Mouse (Mus musculus) heart, embryonic 13.5 days (tissue): ENCODE data around the gene Spaca4. TPM values are rescaled to one million over a fixed set of nuclear protein-coding genes. Genes with fewer than 3 reads are reported as not detected.

ENCODE experiments used
- ATAC-seq: fragments of 200-750 bp; cut with Nextera tagmentation; 2 replicates; pipeline ENCODE4 v1.8.0; 2017; ENCODE audit warnings: moderate TSS enrichment; ENCODE audit not compliant: insufficient number of reproducible peaks, low FRiP score, low TSS enrichment; ENCODE audit errors: extremely low read depth
- H3K27ac ChIP-seq: fragments of 300-500 bp; sonication (generic); replicated peaks from 2 replicates; pipeline ENCODE4 v1.5.1; 2015; ENCODE audit warnings: moderate library complexity, mild to moderate bottlenecking, inconsistent platforms
- H3K27me3 ChIP-seq: fragments of 300-500 bp; sonication (generic); replicated peaks from 2 replicates; pipeline ENCODE4 v1.6.1; 2015; ENCODE audit warnings: mild to moderate bottlenecking, inconsistent platforms
- H3K36me3 ChIP-seq: fragments of 300-500 bp; sonication (generic); 2 replicates; pipeline ENCODE4 v1.6.1; 2015; ENCODE audit warnings: mild to moderate bottlenecking, inconsistent platforms
- H3K4me1 ChIP-seq: fragments of 300-500 bp; sonication (generic); 2 replicates; pipeline ENCODE4 v1.6.1; 2015; ENCODE audit warnings: inconsistent platforms
- H3K4me2 ChIP-seq: fragments of 300-500 bp; sonication (generic); 2 replicates; pipeline ENCODE4 v1.6.1; 2015; ENCODE audit warnings: inconsistent platforms, mild to moderate bottlenecking, moderate library complexity
- H3K4me3 ChIP-seq: fragments of 300-500 bp; sonication (generic); 2 replicates; pipeline ENCODE4 v1.5.1; 2015; ENCODE audit warnings: moderate library complexity, mild to moderate bottlenecking, inconsistent platforms
- H3K9ac ChIP-seq: fragments of 300-500 bp; sonication (generic); 2 replicates; pipeline ENCODE4 v1.6.1; 2015; ENCODE audit warnings: inconsistent platforms, mild to moderate bottlenecking, moderate library complexity
- H3K9me3 ChIP-seq: fragments of 300-500 bp; sonication (generic); 2 replicates; pipeline ENCODE4 v1.6.1; 2016; ENCODE audit warnings: inconsistent platforms
- WGBS: fragments of 180-500 bp; shearing (Covaris S2); methylation state at CpG from one replicate; pipeline ENCODE4 v1.1.7; 2015; ENCODE audit warnings: mixed read lengths; 5-methylcytosine and 5-hydroxymethylcytosine counted together
- polyA plus RNA-seq: library from polyadenylated mRNA; unstranded; fragments of >200 nt; fragmentation: Nextera tagmentation; extraction: Ambion mirVana; gene quantifications from 2 replicates; pipeline ENCODE4 v1.2.1, GENCODE M21; 2015

Spaca4 gene
- polyA plus RNA-seq, 1 experiment from 2014 or later: not detected

GRCm38 (mm10) chr7:45748110-45748509 lies 22.5 kb upstream of the Spaca4 start:
- H3K4me1 ChIP-seq: peaks cover 20% of the 10 kb centered on the region
- H3K9me3 ChIP-seq: no peaks in the 10 kb centered on the region; the same call in 1 of the 2 replicates
- no peak overlapping the region for H3K27ac ChIP-seq
- H3K9ac ChIP-seq: 0 out of 2 replicates have a peak overlapping the region, but pooled peaks have one; percentile 10
- 63% methylated on average over 7 of the region's 7 CpGs for WGBS
- H3K4me2 ChIP-seq: no peak overlapping the region
- ATAC-seq: no peak
- no peaks in the 10 kb centered on the region for H3K36me3 ChIP-seq
- H3K27me3 ChIP-seq: peaks cover 3% of the 10 kb centered on the region; the same call in 1 of the 2 replicates
- H3K4me3 ChIP-seq: no peak overlapping the region

- no peak overlapping the region for H3K9ac ChIP-seq
- H3K4me1 ChIP-seq: peaks cover 20% of the 10 kb centered on the region
- no peaks in the 10 kb centered on the region for H3K36me3 ChIP-seq
- WGBS: 72% methylated on average over 5 of the region's 5 CpGs
- ATAC-seq: no peak
- H3K4me3 ChIP-seq: no peak overlapping the region
- H3K27me3 ChIP-seq: peaks cover under 1% of the 10 kb centered on the region; the same call in 1 of the 2 replicates
- no peak overlapping the region for H3K27ac ChIP-seq
- H3K9me3 ChIP-seq: no peaks in the 10 kb centered on the region; the same call in 1 of the 2 replicates
- H3K4me2 ChIP-seq: no peak overlapping the region
Measured at GRCm38 (mm10) chr7:45747450-45747849, 21.8 kb upstream of the Spaca4 start.

- 57% methylated on average over 6 of the region's 6 CpGs for WGBS
- peaks cover 8% of the 10 kb centered on the region for H3K27me3 ChIP-seq
Measured at GRCm38 (mm10) chr7:45746518-45746917, 20.9 kb upstream of the Spaca4 start.

GRCm38 (mm10) chr7:45744387-45744786 lies 18.8 kb upstream of the Spaca4 start:
- Histone ChIP-seq H3K9me3 (no peaks in the 10 kb centered on the region; the same call in 1 of the 2 replicates), H3K4me1 (peaks cover 23% of the 10 kb centered on the region), H3K9ac (no peak overlapping the region), H3K4me2 (no peak overlapping the region), H3K27me3 (peaks cover 14% of the 10 kb centered on the region), H3K27ac (no peak overlapping the region), H3K36me3 (no peaks in the 10 kb centered on the region), H3K4me3 (no peak overlapping the region)
- 27% methylated on average over 2 of the region's 2 CpGs for WGBS
- no peak for ATAC-seq

More at GRCm38 (mm10) chr7:45746518-45746917, 20.9 kb upstream of the Spaca4 start:
- Histone ChIP-seq H3K27ac (no peak overlapping the region), H3K4me2 (no peak overlapping the region), H3K9me3 (no peaks in the 10 kb centered on the region; the same call in 1 of the 2 replicates), H3K36me3 (no peaks in the 10 kb centered on the region), H3K9ac (no peak overlapping the region), H3K4me1 (peaks cover 29% of the 10 kb centered on the region), H3K4me3 (no peak overlapping the region)
- no peak for ATAC-seq

GRCm38 (mm10) chr7:45742338-45742737 lies 16.7 kb upstream of the Spaca4 start:
- H3K4me3 ChIP-seq: peak overlapping the region; percentile 38
- peak overlapping the region; percentile 59 for H3K9ac ChIP-seq
- 34% methylated on average over 19 of the region's 19 CpGs for WGBS
- H3K4me1 ChIP-seq: peaks cover 10% of the 10 kb centered on the region; the same call in 1 of the 2 replicates
- no peaks in the 10 kb centered on the region; the same call in 1 of the 2 replicates for H3K9me3 ChIP-seq
- no peaks in the 10 kb centered on the region for H3K36me3 ChIP-seq
- peaks cover 14% of the 10 kb centered on the region for H3K27me3 ChIP-seq
- no peak overlapping the region for H3K27ac ChIP-seq
- peak overlapping the region; percentile 56 for H3K4me2 ChIP-seq
- no peak for ATAC-seq

- peak overlapping the region; percentile 59 for H3K9ac ChIP-seq
- no peaks in the 10 kb centered on the region for H3K36me3 ChIP-seq
- H3K27me3 ChIP-seq: peaks cover 14% of the 10 kb centered on the region
- H3K27ac ChIP-seq: no peak overlapping the region
- ATAC-seq: no peak
- peak overlapping the region; percentile 56 for H3K4me2 ChIP-seq
- H3K4me3 ChIP-seq: peak overlapping the region; percentile 38
- no peaks in the 10 kb centered on the region; the same call in 1 of the 2 replicates for H3K9me3 ChIP-seq
- H3K4me1 ChIP-seq: peaks cover 10% of the 10 kb centered on the region; the same call in 1 of the 2 replicates
- WGBS: 33% methylated on average over 11 of the region's 11 CpGs
Measured at GRCm38 (mm10) chr7:45741777-45742176, 16.2 kb upstream of the Spaca4 start.

- H3K9me3 ChIP-seq: no peaks in the 10 kb centered on the region
- H3K4me1 ChIP-seq: peaks cover 10% of the 10 kb centered on the region; the same call in 1 of the 2 replicates
- 71% methylated on average over 12 of the region's 12 CpGs for WGBS
- H3K4me2 ChIP-seq: peak overlapping the region; percentile 56; the same call in 1 of the 2 replicates
- peaks cover 14% of the 10 kb centered on the region for H3K27me3 ChIP-seq
- H3K9ac ChIP-seq: peak overlapping the region; percentile 59; the same call in 1 of the 2 replicates
- H3K4me3 ChIP-seq: peak overlapping the region; percentile 38; the same call in 1 of the 2 replicates
- H3K36me3 ChIP-seq: no peaks in the 10 kb centered on the region
- no peak overlapping the region for H3K27ac ChIP-seq
- ATAC-seq: no peak
Measured at GRCm38 (mm10) chr7:45741308-45741707, 15.7 kb upstream of the Spaca4 start.

- no peak overlapping the region for H3K9ac ChIP-seq
- no peak overlapping the region for H3K4me3 ChIP-seq
- ATAC-seq: no peak
- no peak overlapping the region for H3K27ac ChIP-seq
- H3K27me3 ChIP-seq: peaks cover 14% of the 10 kb centered on the region
- peaks cover 10% of the 10 kb centered on the region; the same call in 1 of the 2 replicates for H3K4me1 ChIP-seq
- WGBS: 71% methylated on average over 10 of the region's 10 CpGs
- no peak overlapping the region for H3K4me2 ChIP-seq
- no peaks in the 10 kb centered on the region for H3K36me3 ChIP-seq
- H3K9me3 ChIP-seq: no peaks in the 10 kb centered on the region
Measured at GRCm38 (mm10) chr7:45739820-45740219, 14.2 kb upstream of the Spaca4 start.

- 9% methylated on average over 9 of the region's 9 CpGs for WGBS
- Histone ChIP-seq H3K27ac (no peak overlapping the region), H3K9me3 (no peaks in the 10 kb centered on the region), H3K9ac (no peak overlapping the region), H3K4me2 (no peak overlapping the region), H3K27me3 (peaks cover 14% of the 10 kb centered on the region), H3K4me1 (peaks cover 10% of the 10 kb centered on the region; the same call in 1 of the 2 replicates), H3K4me3 (no peak overlapping the region), H3K36me3 (no peaks in the 10 kb centered on the region)
- ATAC-seq: no peak
Measured at GRCm38 (mm10) chr7:45739162-45739763, 13.7 kb upstream of the Spaca4 start.

- Histone ChIP-seq H3K27me3 (no peaks in the 10 kb centered on the region), H3K9me3 (no peaks in the 10 kb centered on the region), H3K27ac (no peak overlapping the region), H3K36me3 (peaks cover 6% of the 10 kb centered on the region; the same call in 1 of the 2 replicates), H3K9ac (no peak overlapping the region), H3K4me2 (no peak overlapping the region), H3K4me3 (no peak overlapping the region), H3K4me1 (peaks cover 12% of the 10 kb centered on the region)
- WGBS: 73% methylated on average over 5 of the region's 5 CpGs
- ATAC-seq: no peak
Measured at GRCm38 (mm10) chr7:45733477-45733876, 7.9 kb upstream of the Spaca4 start.

GRCm38 (mm10) chr7:45730727-45731431 lies 5.3 kb upstream of the Spaca4 start:
- no peak for ATAC-seq
- Histone ChIP-seq H3K9ac (0 out of 2 replicates have a peak overlapping the region, but pooled peaks have one; percentile 16), H3K4me1 (peaks cover 12% of the 10 kb centered on the region), H3K27ac (no peak overlapping the region), H3K9me3 (no peaks in the 10 kb centered on the region), H3K27me3 (no peaks in the 10 kb centered on the region), H3K4me2 (no peak overlapping the region), H3K4me3 (no peak overlapping the region), H3K36me3 (peaks cover 25% of the 10 kb centered on the region)
- WGBS: 17% methylated on average over 16 of the region's 16 CpGs
